Mouse (Mus musculus) intestine, embryonic 14.5 days (tissue): ENCODE data around the gene Gm33543. TPM values are rescaled to one million over a fixed set of nuclear protein-coding genes. Genes with fewer than 3 reads are reported as not detected.

Experiments
- ATAC-seq: fragments of 200-750 bp; cut with Nextera tagmentation; replicated peaks from 2 replicates; pipeline ENCODE4 v1.8.0; 2017; ENCODE audit warnings: low read depth, moderate number of reproducible peaks, moderate TSS enrichment, moderate library complexity; ENCODE audit not compliant: low FRiP score, low TSS enrichment
- DNase-seq: peaks from one replicate; pipeline ENCODE4 v3.0.0-alpha.2; 2018; ENCODE audit warnings: low spot score
- H3K27ac ChIP-seq: fragments of 300-500 bp; sonication (generic); 2 replicates; pipeline ENCODE4 v1.5.1; 2014; ENCODE audit warnings: low read depth, mild to moderate bottlenecking, control low read depth
- H3K27me3 ChIP-seq: fragments of 300-500 bp; sonication (generic); replicated peaks from 2 replicates; pipeline ENCODE4 v1.6.1; 2014; ENCODE audit warnings: low read length, control low read depth; ENCODE audit not compliant: control insufficient read depth, insufficient read depth
- H3K36me3 ChIP-seq: fragments of 300-500 bp; sonication (generic); 2 replicates; pipeline ENCODE4 v1.6.1; 2014; ENCODE audit warnings: low read length, control low read depth; ENCODE audit not compliant: control insufficient read depth, insufficient read depth
- H3K4me1 ChIP-seq: fragments of 300-500 bp; sonication (generic); replicated peaks from 2 replicates; pipeline ENCODE4 v1.6.1; 2014; ENCODE audit warnings: low read length, control low read depth, mixed read lengths; ENCODE audit not compliant: control insufficient read depth, insufficient read depth
- H3K4me2 ChIP-seq: fragments of 300-500 bp; sonication (generic); 2 replicates; pipeline ENCODE4 v1.6.1; 2014; ENCODE audit warnings: low read length
- H3K4me3 ChIP-seq: fragments of 300-500 bp; sonication (generic); 2 replicates; pipeline ENCODE4 v1.5.1; 2014; ENCODE audit warnings: low read depth, low read length, control low read depth, mixed read lengths
- H3K9ac ChIP-seq: fragments of 300-500 bp; sonication (generic); 2 replicates; pipeline ENCODE4 v1.6.1; 2014; ENCODE audit warnings: mild to moderate bottlenecking, low read length
- H3K9me3 ChIP-seq: fragments of 300-500 bp; sonication (generic); 2 replicates; pipeline ENCODE4 v1.6.1; 2016; ENCODE audit warnings: low read length, control low read depth; ENCODE audit not compliant: control insufficient read depth
- WGBS: fragments of 180-500 bp; shearing (Covaris S2); extraction: QIAGEN DNeasy Blood & Tissue Kit; methylation state at CpG from one replicate; pipeline ENCODE4 v1.1.7; 2014; 5-methylcytosine and 5-hydroxymethylcytosine counted together
- polyA plus RNA-seq: library from polyadenylated mRNA; unstranded; fragments of >200 nt; fragmentation: Nextera tagmentation; extraction: Ambion mirVana; gene quantifications from 2 replicates; pipeline ENCODE4 v1.2.1, GENCODE M21; 2014

Gm33543 gene
- polyA plus RNA-seq, 1 experiment from 2014 or later: not detected

DNA sequence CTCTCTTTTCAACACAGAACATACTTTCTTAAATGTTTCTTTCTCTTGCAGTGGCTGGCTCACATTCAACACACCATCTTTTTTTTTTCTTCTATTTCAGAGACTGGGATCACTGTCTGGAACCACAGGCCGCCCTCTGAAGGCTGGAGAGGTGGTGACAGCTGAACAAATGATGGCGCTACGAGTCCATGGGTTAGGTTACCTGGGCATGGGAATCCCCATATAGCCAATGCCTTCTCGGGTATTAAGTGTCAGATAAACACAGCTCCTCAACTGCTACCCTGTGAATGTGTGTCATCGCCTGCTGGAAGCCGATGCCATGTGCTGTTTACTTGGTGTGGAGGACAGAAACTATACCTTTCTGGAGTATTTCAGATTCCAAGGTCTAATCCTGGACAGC is 48.0 kb downstream of the Gm33543 start:
- no peak for DNase-seq
- Histone ChIP-seq H3K4me2 (no peak overlapping the region), H3K4me1 (no peaks in the 10 kb centered on the region), H3K4me3 (no peak overlapping the region), H3K36me3 (no peaks in the 10 kb centered on the region), H3K9me3 (no peaks in the 10 kb centered on the region), H3K27me3 (no peaks in the 10 kb centered on the region), H3K27ac (no peak overlapping the region), H3K9ac (no peak overlapping the region)
- WGBS: 86% methylated on average over 6 of the region's 6 CpGs
- ATAC-seq: no peak

DNA sequence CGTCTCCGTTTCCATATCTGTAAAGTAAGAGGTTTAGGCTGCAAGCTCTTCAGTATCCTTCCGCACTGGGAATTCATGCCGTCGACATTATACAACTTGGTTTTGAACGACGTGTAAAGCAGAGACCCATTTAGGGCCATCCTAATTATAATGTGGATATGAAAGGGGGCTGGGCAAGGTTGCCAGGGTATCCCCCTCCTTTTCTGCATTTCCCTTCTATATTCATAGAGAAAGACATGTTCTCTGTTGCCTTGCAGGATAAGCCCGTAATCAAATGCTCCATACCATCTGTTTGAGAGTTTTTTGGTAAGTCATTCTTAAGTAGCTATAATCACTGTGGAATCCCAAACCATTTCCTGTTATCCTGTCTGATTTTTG is 51.3 kb downstream of the Gm33543 start:
- Histone ChIP-seq H3K27ac (no peak overlapping the region), H3K27me3 (no peaks in the 10 kb centered on the region), H3K4me3 (no peak overlapping the region), H3K4me2 (no peak overlapping the region), H3K9ac (no peak overlapping the region), H3K9me3 (no peaks in the 10 kb centered on the region), H3K36me3 (no peaks in the 10 kb centered on the region), H3K4me1 (no peaks in the 10 kb centered on the region)
- DNase-seq: no peak
- ATAC-seq: no peak
- 79% methylated on average over 8 of the region's 8 CpGs for WGBS

DNA sequence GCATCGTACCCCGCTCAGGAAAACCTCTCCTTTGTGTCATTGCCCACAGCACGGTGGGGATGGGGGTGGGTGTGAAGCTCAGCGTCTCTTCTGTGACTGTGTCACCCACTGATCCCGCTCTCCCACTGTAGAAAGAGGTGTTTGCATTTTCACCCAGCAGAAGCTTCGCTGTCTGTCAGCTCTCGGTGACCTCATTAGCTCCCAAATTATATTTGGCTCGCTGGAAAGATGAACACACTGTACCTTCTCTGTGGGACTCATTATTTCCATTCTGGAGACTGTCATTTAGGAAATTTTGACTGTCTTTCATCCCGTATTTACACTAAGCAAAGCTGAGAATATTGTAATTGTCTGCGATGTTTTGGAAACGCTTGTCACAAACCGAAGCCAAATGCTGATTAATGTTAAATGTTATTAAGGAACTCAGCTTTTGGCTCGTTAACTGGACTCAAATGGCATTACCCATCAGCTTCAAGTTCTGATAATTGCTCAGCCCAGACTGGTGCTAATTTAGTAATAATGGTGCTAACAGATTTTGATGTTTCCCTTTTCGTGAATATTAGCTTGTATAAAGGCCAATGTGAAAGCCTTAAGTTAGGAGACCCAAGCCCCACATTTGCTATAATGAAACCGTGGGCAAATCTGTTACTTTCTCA is 51.8 kb downstream of the Gm33543 start:
- DNase-seq: no peak
- no peak overlapping the region for H3K4me2 ChIP-seq
- no peak overlapping the region for H3K9ac ChIP-seq
- no peak overlapping the region for H3K4me3 ChIP-seq
- H3K9me3 ChIP-seq: no peaks in the 10 kb centered on the region
- no peaks in the 10 kb centered on the region for H3K4me1 ChIP-seq
- no peaks in the 10 kb centered on the region for H3K27me3 ChIP-seq
- no peak for ATAC-seq
- 79% methylated on average over 15 of the region's 15 CpGs for WGBS
- no peaks in the 10 kb centered on the region for H3K36me3 ChIP-seq
- H3K27ac ChIP-seq: no peak overlapping the region

DNA sequence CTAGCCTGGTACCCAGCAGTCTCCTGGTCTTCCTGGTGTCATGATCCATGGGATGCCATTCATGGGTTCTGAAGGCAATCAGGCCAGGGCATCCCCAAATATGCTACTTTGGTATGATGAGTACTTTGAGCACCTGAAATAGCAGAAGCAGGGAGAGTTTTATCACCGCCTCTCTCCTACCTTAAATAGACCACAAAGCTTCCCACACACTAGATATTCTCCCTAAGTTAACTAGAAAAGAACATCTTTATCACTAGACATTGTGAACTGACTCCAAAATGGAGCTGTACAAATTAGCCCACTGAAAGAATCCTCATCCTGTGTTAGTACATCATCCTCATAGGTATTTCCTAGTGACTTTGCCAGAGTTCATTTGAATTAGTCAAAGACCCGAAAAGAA is 55.6 kb downstream of the Gm33543 start:
- no peaks in the 10 kb centered on the region for H3K36me3 ChIP-seq
- H3K4me3 ChIP-seq: no peak overlapping the region
- H3K27ac ChIP-seq: no peak overlapping the region
- ATAC-seq (no peak), DNase-seq (no peak)
- no peaks in the 10 kb centered on the region for H3K27me3 ChIP-seq
- H3K9ac ChIP-seq: no peak overlapping the region
- WGBS: 91% methylated on average over 2 of the region's 2 CpGs
- no peak overlapping the region for H3K4me2 ChIP-seq
- H3K9me3 ChIP-seq: no peaks in the 10 kb centered on the region
- H3K4me1 ChIP-seq: no peaks in the 10 kb centered on the region

DNA sequence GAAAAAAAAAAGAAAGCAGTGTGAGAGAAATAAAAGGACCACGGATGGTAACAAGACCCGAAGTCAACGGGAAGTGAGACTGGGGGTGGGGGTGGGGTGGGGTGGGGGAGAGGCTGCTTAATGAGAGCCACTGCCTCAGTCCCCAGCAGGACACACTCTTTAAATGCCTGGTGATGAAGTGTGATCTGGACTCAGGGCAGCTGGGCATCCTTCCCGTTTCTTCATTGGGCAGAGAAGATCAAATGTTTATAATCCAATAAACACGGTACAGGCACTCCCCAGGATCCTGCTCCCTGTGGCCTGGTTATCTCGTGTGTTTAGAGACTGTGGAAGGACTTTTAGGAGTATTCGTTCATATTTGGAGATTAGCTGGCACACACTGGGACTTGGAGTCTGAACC is 57.9 kb downstream of the Gm33543 start:
- H3K4me2 ChIP-seq: no peak overlapping the region
- no peak overlapping the region for H3K27ac ChIP-seq
- ATAC-seq: no peak
- H3K27me3 ChIP-seq: no peaks in the 10 kb centered on the region
- H3K4me1 ChIP-seq: no peaks in the 10 kb centered on the region
- no peak for DNase-seq
- no peaks in the 10 kb centered on the region for H3K36me3 ChIP-seq
- no peak overlapping the region for H3K4me3 ChIP-seq
- 27% methylated on average over 7 of the region's 7 CpGs for WGBS
- no peak overlapping the region for H3K9ac ChIP-seq
- H3K9me3 ChIP-seq: no peaks in the 10 kb centered on the region

DNA sequence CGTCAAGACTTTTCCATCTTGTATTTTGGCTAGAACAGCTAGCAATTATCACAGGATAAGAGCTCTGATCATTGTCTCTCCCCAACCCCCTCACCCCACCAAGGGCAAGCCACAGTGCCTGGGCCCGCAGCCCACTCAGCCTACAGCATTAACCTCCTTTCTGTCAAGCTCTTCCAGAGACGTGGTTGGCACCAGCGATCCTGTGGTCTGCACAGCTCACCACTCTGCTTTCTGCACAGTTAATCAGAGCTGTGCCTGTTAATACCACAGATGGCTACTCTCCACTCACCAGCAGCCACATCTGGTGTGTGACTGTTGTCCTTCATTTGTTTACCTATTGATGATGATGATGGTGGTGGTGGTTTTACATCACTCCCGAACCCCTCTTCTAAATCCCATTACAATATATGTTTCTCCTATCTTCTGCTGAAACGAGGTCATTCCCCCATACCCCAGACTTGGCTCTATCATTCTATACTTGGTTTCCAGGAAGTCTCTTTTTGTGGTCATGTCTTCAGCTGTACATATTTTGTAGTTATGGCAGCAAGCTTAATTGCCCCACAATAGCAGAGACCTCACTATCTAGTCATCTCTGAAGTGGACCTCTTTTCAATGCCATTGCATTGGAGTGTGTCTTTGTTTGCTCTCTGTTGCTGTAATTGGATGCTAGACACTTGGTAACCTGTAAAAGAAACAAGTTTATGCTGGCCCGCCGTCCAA is 61.7 kb downstream of the Gm33543 start:
- Histone ChIP-seq H3K36me3 (no peaks in the 10 kb centered on the region), H3K27me3 (no peaks in the 10 kb centered on the region), H3K4me3 (no peak overlapping the region), H3K27ac (no peak overlapping the region), H3K9ac (no peak overlapping the region), H3K4me1 (no peaks in the 10 kb centered on the region), H3K4me2 (no peak overlapping the region), H3K9me3 (no peaks in the 10 kb centered on the region)
- WGBS: 71% methylated on average over 8 of the region's 8 CpGs
- no peak for DNase-seq
- no peak for ATAC-seq

DNA sequence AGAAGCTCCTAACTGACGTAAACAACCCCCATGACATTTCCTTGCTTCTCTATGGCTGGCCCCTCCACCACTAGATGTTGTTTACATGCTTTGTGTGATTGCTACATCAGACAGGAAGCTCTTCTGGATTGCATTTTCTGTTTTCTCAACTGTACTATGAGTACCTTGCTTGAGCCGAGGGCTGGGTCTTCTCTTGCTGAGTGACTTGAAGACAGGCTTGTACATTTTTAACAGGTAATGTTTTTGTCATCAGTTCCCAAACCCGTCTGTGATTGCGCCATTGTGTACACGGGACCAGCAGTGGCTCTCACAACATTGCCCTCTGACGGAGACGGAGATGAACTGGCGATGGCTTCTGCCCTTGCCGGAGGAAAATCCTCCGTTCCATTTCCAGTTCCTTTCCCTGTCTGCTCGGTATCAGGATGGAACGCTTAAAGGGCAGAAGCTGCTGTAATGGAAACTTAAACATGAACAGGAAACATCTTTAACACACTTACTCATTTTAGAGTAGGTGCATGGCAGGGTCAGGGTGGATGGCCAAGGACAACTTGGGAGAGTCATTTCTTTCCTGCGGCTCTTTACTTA is 62.8 kb downstream of the Gm33543 start:
- no peak overlapping the region for H3K27ac ChIP-seq
- H3K4me1 ChIP-seq: no peaks in the 10 kb centered on the region
- no peaks in the 10 kb centered on the region for H3K27me3 ChIP-seq
- H3K9ac ChIP-seq: no peak overlapping the region
- DNase-seq (no peak), ATAC-seq (no peak)
- no peak overlapping the region for H3K4me2 ChIP-seq
- H3K9me3 ChIP-seq: no peaks in the 10 kb centered on the region
- WGBS: 78% methylated on average over 13 of the region's 13 CpGs
- no peak overlapping the region for H3K4me3 ChIP-seq
- no peaks in the 10 kb centered on the region for H3K36me3 ChIP-seq

DNA sequence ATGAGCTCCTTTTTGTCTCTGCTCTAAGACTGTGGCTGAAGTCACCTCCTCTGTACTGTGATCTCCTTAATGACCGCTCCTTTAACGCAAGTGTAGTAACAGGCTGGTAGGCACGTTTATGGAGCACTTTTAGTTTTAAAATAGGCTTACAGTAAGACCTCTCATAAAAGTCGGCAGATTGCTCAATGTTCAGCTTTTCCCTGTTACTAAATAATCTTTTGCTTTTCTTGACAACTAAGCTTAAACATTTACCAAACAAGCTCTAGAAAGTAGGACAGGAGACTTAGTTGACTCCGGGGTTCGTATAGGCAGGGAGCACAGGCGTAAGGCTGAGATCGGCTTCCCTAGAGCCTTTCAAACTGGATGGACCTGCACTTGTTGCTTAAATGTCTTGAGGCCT is 64.1 kb downstream of the Gm33543 start:
- WGBS: 57% methylated on average over 8 of the region's 8 CpGs
- no peak overlapping the region for H3K27ac ChIP-seq
- DNase-seq: no peak

More for the DNA sequence above, 64.1 kb downstream of the Gm33543 start:
- H3K9me3 ChIP-seq: no peaks in the 10 kb centered on the region
- H3K36me3 ChIP-seq: no peaks in the 10 kb centered on the region
- H3K27me3 ChIP-seq: no peaks in the 10 kb centered on the region
- no peak for ATAC-seq
- H3K4me2 ChIP-seq: no peak overlapping the region
- H3K9ac ChIP-seq: no peak overlapping the region
- no peaks in the 10 kb centered on the region for H3K4me1 ChIP-seq
- H3K4me3 ChIP-seq: no peak overlapping the region
